Mouse (Mus musculus) megakaryocyte, embryonic 14.5 days (primary cell): ENCODE data around the gene Azin2.

Experiments
- FLI1 ChIP-seq: IDR thresholded peaks from 2 replicates; pipeline ENCODE4 v1.6.1; 2012; ENCODE audit warnings: low read length, inconsistent platforms, mixed read lengths
- GATA1 ChIP-seq: IDR thresholded peaks from 3 replicates; pipeline ENCODE4 v1.6.1; 2012; ENCODE audit warnings: mixed read lengths, low read length, inconsistent platforms, borderline replicate concordance

DNA sequence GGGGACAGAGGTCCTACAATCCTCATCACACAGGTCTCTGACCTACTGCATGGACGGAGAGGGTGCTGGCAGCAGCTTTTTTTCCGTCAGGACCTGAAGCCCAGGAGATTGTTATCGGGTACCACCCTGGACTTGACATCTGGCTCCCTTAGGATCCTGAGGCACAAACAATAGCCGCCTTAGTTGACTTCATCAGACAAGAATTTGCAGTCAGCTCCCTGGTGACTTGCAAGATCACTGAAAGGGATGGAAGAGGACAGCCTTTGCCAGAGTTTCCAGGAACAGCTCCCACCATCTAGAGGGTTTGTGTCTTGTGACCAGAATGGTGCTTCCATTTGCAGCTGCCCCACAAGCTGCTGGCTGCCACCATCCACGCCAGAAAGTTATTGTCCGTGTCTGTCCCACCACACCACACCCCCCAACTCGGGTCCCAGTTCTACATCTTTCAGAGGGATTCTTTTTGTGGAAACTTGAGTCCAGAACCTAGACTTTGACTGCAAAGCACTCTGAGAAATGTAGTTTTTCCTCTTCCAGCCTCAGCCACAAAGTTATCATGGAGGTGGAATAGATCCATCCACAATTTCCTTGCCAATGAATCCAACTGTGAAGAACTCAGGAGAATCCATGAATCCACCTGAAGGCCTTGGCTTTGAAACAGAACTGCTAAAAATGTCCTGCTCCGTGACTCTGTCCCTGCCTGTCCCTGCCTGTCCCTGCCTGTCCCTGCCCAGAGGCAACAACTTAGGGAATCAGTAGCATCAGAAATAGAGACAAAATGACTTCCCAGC lies 51.8 kb downstream of the Azin2 start:
- TF ChIP-seq GATA1 (no peak), FLI1 (no peak)
